Mouse (Mus musculus): ENCODE measurements around the gene Krtap1-3.
"Not testable (repeated sequence)": the region's sequence is repeated elsewhere in the genome, so short reads cannot be mapped to it uniquely, and the experiment has no call there.

Gene Krtap1-3

DNA sequence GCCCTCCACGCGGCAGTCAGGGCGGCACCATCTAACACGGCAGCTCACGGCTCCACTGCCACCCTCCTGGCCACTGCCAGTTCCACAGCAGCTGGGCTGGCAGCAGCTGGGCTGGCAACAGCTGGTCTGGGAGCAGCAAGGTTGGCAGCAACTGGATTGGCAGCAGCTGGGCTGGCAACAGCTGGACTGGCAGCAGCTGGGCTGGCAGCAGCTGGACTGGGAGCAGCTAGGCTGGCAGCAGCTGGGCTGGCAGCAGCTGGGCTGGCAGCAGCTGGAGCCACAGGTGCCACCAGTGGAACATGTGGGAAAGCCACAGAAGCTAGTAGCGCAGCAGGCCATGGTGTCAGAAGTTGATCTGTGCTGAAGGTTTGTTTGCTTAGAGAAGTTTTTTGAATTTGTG is at the start of gene Krtap1-3:
Gene Krtap1-3 (minus strand): TSS at position 359 of the 400 bp plus-strand sequence.
- no peak for DNase-seq (ENCODE audit: low spot score)

DNA sequence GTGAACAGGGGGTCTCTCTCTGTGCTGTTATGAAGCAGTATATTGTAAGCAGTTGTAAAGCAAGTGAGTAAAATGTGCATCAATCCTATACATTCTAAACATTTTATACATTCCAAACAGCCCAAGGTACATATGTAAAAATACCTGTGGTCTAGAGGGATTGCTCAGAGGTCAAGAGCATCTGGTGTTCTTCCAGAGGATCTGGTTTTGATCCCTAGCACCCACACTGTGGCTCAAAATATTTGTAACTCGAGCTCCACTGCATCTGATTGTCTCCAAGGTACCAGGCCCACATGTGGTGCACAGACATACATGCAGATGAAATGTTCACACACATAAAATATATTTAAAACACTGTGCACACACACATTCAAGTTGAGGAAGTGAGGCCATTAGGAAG is 49.8 kb upstream of the Krtap1-3 start:
- DNase-seq (ENCODE audit: low spot score) = no peak

- no peak for DNase-seq (ENCODE audit: low spot score)
Measured at GRCm38 (mm10) chr11:99637086-99637485, 45.9 kb upstream of the Krtap1-3 start.

DNA sequence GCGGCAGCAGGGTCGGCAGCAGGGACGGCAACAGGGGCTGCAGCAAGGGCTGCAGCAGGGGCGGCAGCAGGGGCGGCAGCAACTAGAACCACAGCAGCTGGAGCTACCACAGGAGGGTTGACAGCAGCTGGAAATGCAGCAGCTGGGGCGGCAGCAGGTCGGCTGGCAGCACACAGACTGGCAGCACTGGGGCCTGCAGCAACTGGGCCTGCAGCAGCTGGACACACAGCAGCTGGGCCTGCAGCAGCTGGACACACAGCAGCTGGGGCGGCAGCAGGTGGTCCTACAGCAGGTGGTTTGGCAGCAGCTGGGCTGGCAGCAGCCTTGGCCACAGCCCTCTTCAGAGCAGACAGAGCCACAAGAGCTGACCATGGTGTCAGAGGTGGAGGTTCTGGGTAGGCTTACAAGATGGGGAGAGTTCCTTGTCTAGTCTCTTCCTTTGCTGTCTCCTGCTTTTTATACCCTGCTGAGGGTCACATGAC is 43.6 kb upstream of the Krtap1-3 start, which contains the start of gene Krtap4-2:
Gene Krtap4-2 (minus strand): TSS at position 432 of the 482 bp plus-strand sequence.
- DNase-seq (ENCODE audit: low spot score) = no peak

GRCm38 (mm10) chr11:99633293-99633692 is 42.2 kb upstream of the Krtap1-3 start:
- DNase-seq (ENCODE audit: low spot score) = no peak

- no peak for DNase-seq (ENCODE audit: low spot score)
Measured at GRCm38 (mm10) chr11:99630890-99631289, 39.8 kb upstream of the Krtap1-3 start.

GRCm38 (mm10) chr11:99628138-99628537 is 37.0 kb upstream of the Krtap1-3 start, which contains the start of gene Krtap4-1:
Krtap4-1 (minus strand) TSS chr11:99628238.
- no peak for DNase-seq (ENCODE audit: low spot score)

- DNase-seq (ENCODE audit: low spot score) = no peak
Measured at GRCm38 (mm10) chr11:99620335-99620734, 29.2 kb upstream of the Krtap1-3 start, which contains the start of gene Gm11562. Gm11562 (minus strand) TSS chr11:99620435.

DNA sequence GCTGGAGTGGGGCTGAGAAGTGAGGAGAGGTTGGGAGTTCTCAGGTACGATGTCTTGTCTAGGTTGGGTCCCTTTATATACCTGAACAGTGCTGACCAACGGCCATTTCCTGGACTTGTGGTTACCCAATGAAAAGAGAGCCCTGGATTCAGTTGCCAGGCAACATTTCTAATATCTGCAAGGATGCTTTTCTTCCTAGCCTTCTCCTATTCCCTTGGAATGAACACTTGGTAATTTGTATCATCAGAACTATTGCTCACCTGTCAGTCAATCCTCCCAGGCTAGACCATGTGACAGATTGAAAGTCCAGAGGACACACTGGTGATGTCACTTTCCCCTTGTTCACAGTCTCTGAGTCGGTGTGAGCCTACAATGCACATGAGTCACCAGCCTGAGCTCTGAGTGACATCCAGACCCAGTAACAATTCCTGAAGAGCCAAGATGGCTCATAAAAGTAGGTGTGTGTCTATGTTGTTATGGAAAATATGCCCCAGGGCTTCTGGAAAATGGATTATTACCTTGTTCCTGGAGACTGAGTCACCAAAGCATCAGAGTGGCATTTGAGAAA is 23.7 kb upstream of the Krtap1-3 start, which contains the start of gene Krtap2-4:
Gene Krtap2-4 (minus strand): TSS at position 51 of the 568 bp plus-strand sequence.
- no peak for DNase-seq (ENCODE audit: low spot score)

- DNase-seq (ENCODE audit: low spot score) = not testable (repeated sequence)
Measured at GRCm38 (mm10) chr11:99610089-99610488, 18.9 kb upstream of the Krtap1-3 start, which contains the start of gene Gm11937. Gm11937 (minus strand) TSS chr11:99610189.

GRCm38 (mm10) chr11:99609126-99609525 is 18.0 kb upstream of the Krtap1-3 start:
- DNase-seq (ENCODE audit: low spot score) = no peak

DNA sequence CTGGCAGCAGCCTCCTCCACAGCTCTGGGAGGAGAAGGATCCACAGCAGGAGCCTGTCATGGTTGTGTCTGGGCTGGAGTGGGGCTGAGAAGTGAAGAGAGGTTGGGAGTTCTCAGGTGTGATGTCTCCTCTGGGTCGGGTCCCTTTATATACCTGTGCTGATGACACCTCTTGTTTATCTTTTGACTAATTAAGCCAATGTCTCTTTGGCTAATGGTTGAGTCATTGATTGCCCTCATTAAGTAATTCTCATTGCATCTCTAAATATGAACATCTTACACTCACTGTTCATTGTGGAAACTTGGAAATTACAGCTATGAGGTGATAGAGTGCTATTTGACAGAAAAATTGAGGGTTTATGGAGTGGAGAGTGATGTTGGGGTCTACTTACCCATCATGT is 12.1 kb upstream of the Krtap1-3 start, which contains the start of gene Gm11938:
Gene Gm11938 (minus strand): TSS at position 101 of the 400 bp plus-strand sequence.
- not testable (repeated sequence) for DNase-seq (ENCODE audit: low spot score)

DNA sequence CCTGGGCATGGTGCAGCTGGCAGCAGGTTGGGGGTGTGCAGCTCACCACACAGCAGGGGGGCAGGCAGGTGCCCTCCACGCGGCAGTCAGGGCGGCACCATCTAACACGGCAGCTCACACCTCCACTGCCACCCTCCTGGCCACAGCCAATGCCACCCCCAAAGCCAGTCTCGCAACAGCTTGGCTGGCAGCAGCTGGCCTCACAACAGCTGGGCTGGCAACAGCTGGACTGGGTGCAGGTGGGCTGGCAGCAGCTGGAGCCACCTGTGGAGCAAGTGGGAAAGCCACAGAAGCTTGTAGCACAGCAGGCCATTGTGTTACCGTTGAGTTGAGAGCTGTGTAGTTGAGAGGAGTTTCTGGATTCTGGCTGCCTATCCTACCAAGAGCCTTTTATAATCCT is 6.6 kb upstream of the Krtap1-3 start, which contains the start of gene Krtap9-3:
Gene Krtap9-3 (minus strand): TSS at position 364 of the 400 bp plus-strand sequence.
- DNase-seq (ENCODE audit: low spot score) = not testable (repeated sequence)

DNA sequence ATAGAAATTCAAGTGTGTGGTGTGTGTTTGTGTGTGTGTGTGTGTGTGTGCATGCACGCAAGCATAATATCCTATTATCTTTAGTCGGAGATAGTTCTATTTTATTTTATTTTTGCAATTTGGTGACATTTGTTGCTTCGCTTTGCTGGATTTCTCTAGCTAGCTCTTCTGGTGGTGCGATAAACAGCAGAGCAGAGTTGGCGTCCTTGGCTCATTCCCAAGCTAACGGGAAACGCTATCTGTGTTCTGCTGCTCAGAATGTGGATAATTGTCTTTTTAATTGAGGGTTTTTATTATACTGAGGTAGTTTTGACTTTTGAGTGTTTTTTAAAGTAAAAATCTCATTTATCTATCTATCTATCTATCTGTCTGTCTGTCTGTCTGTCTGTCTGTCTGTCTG is 6.0 kb downstream of the Krtap1-3 start:
- no peak for DNase-seq (ENCODE audit: low spot score)

- no peak for DNase-seq (ENCODE audit: low spot score)
Measured at GRCm38 (mm10) chr11:99583245-99583704, 7.9 kb downstream of the Krtap1-3 start, which contains the start of gene Krtap1-4. Krtap1-4 (minus strand) TSS chr11:99583654.

GRCm38 (mm10) chr11:99581564-99581963 is 9.6 kb downstream of the Krtap1-3 start:
- DNase-seq (ENCODE audit: low spot score) = no peak

DNA sequence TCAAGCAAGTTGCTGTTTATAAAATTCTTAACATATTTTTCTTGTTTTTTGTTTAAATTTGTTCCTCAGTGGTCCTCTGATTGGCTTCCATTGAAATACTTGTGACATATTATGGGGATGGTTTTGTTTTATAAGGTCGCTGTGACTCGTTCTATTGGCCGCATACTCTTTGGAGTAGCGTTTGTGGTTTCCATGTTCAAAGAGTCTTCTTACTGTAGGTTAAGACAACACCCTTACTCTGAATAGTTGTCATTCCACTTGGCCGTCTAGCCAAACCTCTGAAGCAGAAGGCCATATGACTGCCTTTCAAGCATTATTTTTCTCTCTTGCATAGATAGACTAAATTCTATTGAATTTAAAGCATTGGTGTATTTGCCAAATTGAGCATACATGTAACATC is 10.1 kb downstream of the Krtap1-3 start:
- DNase-seq (ENCODE audit: low spot score) = no peak

- DNase-seq (ENCODE audit: low spot score) = no peak
Measured at GRCm38 (mm10) chr11:99580636-99581035, 10.5 kb downstream of the Krtap1-3 start, which contains the start of gene Krtap1-5. Krtap1-5 (minus strand) TSS chr11:99581016.

- DNase-seq (ENCODE audit: low spot score) = peak; percentile 72
Measured at GRCm38 (mm10) chr11:99574106-99574505, 17.0 kb downstream of the Krtap1-3 start.

DNA sequence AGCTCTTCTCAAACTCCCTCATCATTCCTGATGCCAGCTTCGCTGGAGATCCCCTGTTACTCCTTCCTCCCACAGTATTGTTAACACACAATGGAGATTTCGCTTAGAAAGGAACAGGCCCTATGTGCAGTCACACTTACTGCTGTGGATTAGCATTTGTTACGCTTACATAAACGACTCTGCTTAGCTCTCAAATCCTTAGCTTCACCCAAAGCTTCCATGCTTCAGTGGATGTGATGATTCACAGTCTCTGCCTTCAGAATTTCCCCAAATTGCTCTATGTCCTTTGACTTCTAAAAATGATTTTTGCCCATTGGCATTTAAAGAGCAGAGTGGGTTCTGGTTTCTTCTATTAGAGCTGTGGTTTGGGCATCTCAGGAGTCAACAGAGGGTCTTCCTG is 18.0 kb downstream of the Krtap1-3 start:
- no peak for DNase-seq (ENCODE audit: low spot score)

- DNase-seq (ENCODE audit: low spot score) = no peak
Measured at GRCm38 (mm10) chr11:99566530-99566929, 24.6 kb downstream of the Krtap1-3 start, which contains the start of gene Krtap3-1. Krtap3-1 (minus strand) TSS chr11:99566630.

- DNase-seq (ENCODE audit: low spot score) = no peak
Measured at GRCm38 (mm10) chr11:99562580-99562979, 28.6 kb downstream of the Krtap1-3 start.

DNA sequence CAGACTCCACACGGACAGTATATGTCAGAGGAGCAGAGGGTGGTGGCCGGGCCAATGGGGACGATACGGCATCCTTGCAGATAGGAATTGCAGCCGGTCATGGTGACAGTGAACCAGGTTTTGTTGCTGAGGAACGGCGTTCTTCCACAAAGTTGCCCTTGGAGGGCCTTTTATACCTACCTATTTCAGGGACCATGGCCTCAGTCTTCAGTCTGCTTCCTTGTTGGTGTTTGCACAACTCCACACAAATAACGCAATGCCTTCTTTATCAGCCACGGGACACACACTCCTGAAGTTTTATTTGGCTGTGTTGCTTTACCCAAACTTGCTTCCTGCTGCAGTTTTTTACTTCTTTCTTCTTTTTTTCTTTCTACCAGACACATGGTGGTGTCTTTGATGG is 31.8 kb downstream of the Krtap1-3 start, which contains the start of gene Gm11939:
Gene Gm11939 (minus strand): TSS at position 101 of the 400 bp plus-strand sequence.
- DNase-seq (ENCODE audit: low spot score) = no peak
